Mouse (Mus musculus) kidney, adult 2 months (tissue): ENCODE results near the gene Gm12216. TPM values are rescaled to one million over a fixed set of nuclear protein-coding genes. Genes with fewer than 3 reads are reported as not detected.

Experiments
- DNase-seq: peaks from one replicate; pipeline ENCODE4 v3.0.0; 2021
- H3K27ac ChIP-seq: fragments of 200-500 bp; 2 replicates; pipeline ENCODE4 v1.5.1; 2012; ENCODE audit warnings: low read depth, low read length, control low read depth, inconsistent platforms; ENCODE audit not compliant: insufficient read depth
- H3K27me3 ChIP-seq: fragments of 200-500 bp; replicated peaks from 2 replicates; pipeline ENCODE4 v1.6.1; 2012; ENCODE audit warnings: mild to moderate bottlenecking, moderate library complexity, low read length, inconsistent platforms; ENCODE audit not compliant: control insufficient read depth, insufficient read depth
- H3K36me3 ChIP-seq: fragments of 200-500 bp; 2 replicates; pipeline ENCODE4 v1.6.1; 2012; ENCODE audit warnings: mild to moderate bottlenecking, moderate library complexity, low read length, inconsistent platforms; ENCODE audit not compliant: control insufficient read depth, insufficient read depth
- H3K4me1 ChIP-seq: fragments of 200-500 bp; 2 replicates; pipeline ENCODE4 v1.6.1; 2011; ENCODE audit warnings: low read length; ENCODE audit not compliant: control insufficient read depth, insufficient read depth
- H3K4me3 ChIP-seq: fragments of 200-500 bp; 2 replicates; pipeline ENCODE4 v1.5.1; 2011; ENCODE audit warnings: mild to moderate bottlenecking, low read depth, low read length, control low read depth; ENCODE audit not compliant: insufficient read depth
- CTCF ChIP-seq: fragments of 200-500 bp; conservative IDR thresholded peaks from 2 replicates; pipeline ENCODE4 v1.5.1; 2011; ENCODE audit warnings: low read depth, mild to moderate bottlenecking, control low read depth, low read length, moderate library complexity, mixed read lengths; ENCODE audit not compliant: insufficient read depth, insufficient read length
- POLR2A ChIP-seq: fragments of 200-500 bp; IDR thresholded peaks from one replicate; pipeline ENCODE4 v1.6.1; 2011; ENCODE audit warnings: low read depth, low read length, control low read depth
- WGBS: fragments of 180-500 bp; shearing (Covaris S2); methylation state at CpG from one replicate; pipeline ENCODE4 v1.1.7; 2018; 5-methylcytosine and 5-hydroxymethylcytosine counted together
- polyA plus RNA-seq: library from polyadenylated mRNA; depleted of rRNA; stranded (reverse); fragments of >200 nt; gene quantifications from 2 replicates; pipeline ENCODE4 v1.2.3, GENCODE M21; 2012

Gm12216 gene
- polyA plus RNA-seq, 1 experiment, result 5.4 TPM

DNA sequence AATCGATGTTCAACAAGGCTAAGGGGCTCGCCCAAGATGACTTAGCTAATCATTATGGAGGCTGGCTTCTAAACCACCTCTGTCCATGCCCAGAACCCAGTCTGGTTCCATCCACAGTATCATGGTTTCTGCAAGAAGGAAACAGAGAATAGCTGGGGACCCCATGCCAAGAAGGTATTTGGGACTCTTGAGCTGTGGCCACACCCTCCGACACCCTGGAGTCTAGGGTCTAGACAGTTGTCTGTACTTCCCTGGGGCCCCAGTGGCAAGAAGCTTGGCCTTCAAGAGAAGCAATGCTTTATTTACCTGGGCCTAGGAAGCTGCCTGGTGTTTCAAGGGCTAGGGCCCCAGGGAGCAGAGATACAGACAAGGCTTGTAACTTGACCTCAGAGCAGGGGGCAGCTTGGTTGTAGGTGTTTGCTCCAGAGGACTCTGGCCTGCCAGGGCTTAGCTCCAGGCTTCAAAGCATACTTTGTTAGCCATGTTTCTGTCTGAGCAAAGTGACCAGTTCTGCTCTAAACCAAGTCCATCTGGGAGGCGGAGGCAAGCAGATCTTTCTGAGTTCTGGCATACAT, 77.8 kb downstream of the Gm12216 start:
- DNase-seq, result no peak
- WGBS, result 92% methylated on average over 4 of the region's 4 CpGs
- no peaks in the 10 kb centered on the region for H3K36me3 ChIP-seq
- H3K4me1 ChIP-seq, result 0 out of 2 replicates have a peak, but pooled peaks cover 9% of the 10 kb centered on the region
- no peak for TF ChIP-seq POLR2A
- TF ChIP-seq CTCF, result no peak
- H3K27ac ChIP-seq, result no peak overlapping the region
- H3K4me3 ChIP-seq, result no peak overlapping the region
- no peaks in the 10 kb centered on the region for H3K27me3 ChIP-seq

GRCm38 (mm10) chr11:53780262-53780661, 78.8 kb downstream of the Gm12216 start:
- DNase-seq, result no peak
- 70% methylated on average over 3 of the region's 3 CpGs for WGBS
- no peak for TF ChIP-seq POLR2A
- TF ChIP-seq CTCF, result no peak
- Histone ChIP-seq H3K36me3 (no peaks in the 10 kb centered on the region), H3K4me1 (0 out of 2 replicates have a peak, but pooled peaks cover 9% of the 10 kb centered on the region), H3K4me3 (no peak overlapping the region), H3K27me3 (no peaks in the 10 kb centered on the region), H3K27ac (no peak overlapping the region)

GRCm38 (mm10) chr11:53779808-53780207, 79.2 kb downstream of the Gm12216 start:
- H3K27ac ChIP-seq, result no peak overlapping the region
- no peaks in the 10 kb centered on the region for H3K27me3 ChIP-seq
- TF ChIP-seq CTCF (no peak), POLR2A (no peak)
- 55% methylated on average over 2 of the region's 2 CpGs for WGBS
- H3K4me1 ChIP-seq, result 0 out of 2 replicates have a peak, but pooled peaks cover 9% of the 10 kb centered on the region
- no peak for DNase-seq
- H3K36me3 ChIP-seq, result no peaks in the 10 kb centered on the region
- no peak overlapping the region for H3K4me3 ChIP-seq

DNA sequence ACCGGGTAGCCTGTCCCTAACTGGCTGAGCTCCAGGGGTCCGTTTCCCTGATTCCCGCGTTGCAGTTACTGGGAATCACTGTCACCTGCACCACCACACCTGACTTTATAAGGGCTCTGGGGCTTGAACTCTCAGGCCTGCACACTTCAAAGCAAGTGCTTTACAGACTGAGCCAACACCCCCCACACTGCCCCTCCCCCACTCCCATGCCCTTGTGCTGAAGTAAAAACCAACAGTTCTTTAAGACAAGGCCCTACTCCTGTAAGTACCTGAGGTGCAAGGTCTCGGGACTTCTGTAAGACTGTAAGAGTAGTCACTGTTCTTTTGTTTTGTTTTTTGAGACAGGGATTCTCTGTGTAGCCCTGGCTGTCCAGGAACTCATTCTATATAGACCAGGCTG, 80.6 kb downstream of the Gm12216 start:
- no peak overlapping the region for H3K4me3 ChIP-seq

DNA sequence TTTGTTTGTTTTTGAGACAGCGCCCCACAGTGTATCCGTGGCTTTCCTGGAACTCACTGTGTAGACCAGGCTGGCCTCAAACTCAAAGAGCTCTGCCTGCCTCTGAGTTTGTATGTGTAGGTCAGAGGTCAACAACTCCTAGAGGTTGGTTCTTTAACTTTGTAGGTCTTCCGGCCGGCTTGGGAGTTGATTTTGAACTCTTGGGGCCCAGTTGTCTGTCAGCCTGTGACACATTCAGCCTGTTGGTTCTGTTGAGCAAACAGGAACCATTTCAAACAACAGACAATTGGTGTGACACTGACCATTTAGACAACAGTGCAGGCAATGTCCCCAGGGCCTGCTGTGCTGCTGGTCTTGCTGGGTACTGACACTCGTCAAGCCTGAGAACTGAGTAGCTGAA, 81.3 kb downstream of the Gm12216 start:
- no peak for DNase-seq
- Histone ChIP-seq H3K4me1 (0 out of 2 replicates have a peak, but pooled peaks cover 3% of the 10 kb centered on the region), H3K27me3 (no peaks in the 10 kb centered on the region), H3K36me3 (no peaks in the 10 kb centered on the region), H3K27ac (no peak overlapping the region), H3K4me3 (no peak overlapping the region)
- no peak for TF ChIP-seq CTCF
- TF ChIP-seq POLR2A, result no peak
- WGBS, result 78% methylated on average over 5 of the region's 5 CpGs

More for the DNA sequence above, 80.6 kb downstream of the Gm12216 start:
- H3K27me3 ChIP-seq, result no peaks in the 10 kb centered on the region
- no peaks in the 10 kb centered on the region for H3K36me3 ChIP-seq
- TF ChIP-seq CTCF (no peak), POLR2A (no peak)
- WGBS, result 83% methylated on average over 5 of the region's 5 CpGs
- H3K27ac ChIP-seq, result no peak overlapping the region
- 0 out of 2 replicates have a peak, but pooled peaks cover 6% of the 10 kb centered on the region for H3K4me1 ChIP-seq
- DNase-seq, result no peak

DNA sequence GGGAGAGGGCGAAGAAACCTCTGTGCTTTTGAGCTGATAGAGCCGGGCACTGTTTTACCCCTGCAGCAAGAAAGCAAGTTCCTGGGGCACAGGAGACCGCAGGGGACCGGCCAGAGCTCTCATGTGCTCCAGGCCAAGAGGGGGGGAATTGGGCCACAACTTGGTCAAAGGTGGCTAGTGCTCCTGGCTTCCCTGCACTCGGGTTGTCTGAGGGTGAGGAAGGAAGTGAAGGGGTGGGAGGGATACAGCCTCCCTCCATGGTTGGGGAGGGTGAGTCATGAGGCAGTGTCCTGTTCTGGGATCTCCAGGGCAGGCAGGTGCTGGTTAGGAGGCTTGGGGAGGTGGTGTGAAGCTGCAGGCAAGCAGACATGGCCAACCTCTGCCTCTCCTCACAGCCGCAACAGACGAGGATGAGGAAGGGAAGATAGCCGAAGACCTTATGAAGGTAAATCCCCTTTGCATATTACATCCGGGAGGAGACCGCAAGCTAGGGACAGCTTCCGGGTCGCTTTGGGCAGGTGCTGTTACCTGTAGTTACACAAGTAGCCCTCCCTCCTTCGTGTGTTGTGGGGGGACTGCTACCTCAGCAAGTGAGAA, 84.3 kb downstream of the Gm12216 start:
- no peak for DNase-seq
- H3K4me3 ChIP-seq, result no peak overlapping the region
- H3K36me3 ChIP-seq, result no peaks in the 10 kb centered on the region
- WGBS, result 80% methylated on average over 13 of the region's 13 CpGs
- H3K27ac ChIP-seq, result no peak overlapping the region
- H3K27me3 ChIP-seq, result no peaks in the 10 kb centered on the region
- no peak for TF ChIP-seq CTCF
- no peak for TF ChIP-seq POLR2A
- no peaks in the 10 kb centered on the region for H3K4me1 ChIP-seq

GRCm38 (mm10) chr11:53773641-53774360, 85.3 kb downstream of the Gm12216 start:
- DNase-seq, result no peak
- H3K4me1 ChIP-seq, result no peaks in the 10 kb centered on the region
- H3K27me3 ChIP-seq, result no peaks in the 10 kb centered on the region
- no peak overlapping the region for H3K4me3 ChIP-seq
- H3K27ac ChIP-seq, result no peak overlapping the region
- TF ChIP-seq POLR2A (no peak), CTCF (no peak)
- no peaks in the 10 kb centered on the region for H3K36me3 ChIP-seq
- 83% methylated on average over 16 of the region's 16 CpGs for WGBS
